Mouse (Mus musculus): Measurements from ENCODE around the gene Ralb.

The Ralb gene

DNA sequence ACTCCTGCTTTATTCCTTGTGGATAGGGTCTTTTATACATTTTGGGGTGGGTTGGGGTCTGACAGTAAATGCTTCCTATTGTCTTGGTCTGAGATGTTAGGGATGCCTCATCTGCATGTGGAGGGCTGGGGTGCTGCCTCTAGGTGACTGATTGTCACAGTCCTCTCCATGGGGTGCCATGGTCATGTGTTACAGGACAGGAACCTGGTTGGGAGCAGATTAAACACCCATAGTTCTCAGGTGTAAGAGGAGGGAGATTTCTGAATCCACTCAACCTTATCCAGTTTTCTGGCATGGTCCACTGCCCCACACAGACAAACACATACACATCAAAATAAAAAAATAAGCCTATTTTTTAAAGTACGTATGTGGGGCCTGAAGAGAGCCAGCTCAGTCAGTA, 12.1 kb downstream of the Ralb start:
- no peak for DNase-seq (ENCODE audit: low spot score in 2 of 2)

DNA sequence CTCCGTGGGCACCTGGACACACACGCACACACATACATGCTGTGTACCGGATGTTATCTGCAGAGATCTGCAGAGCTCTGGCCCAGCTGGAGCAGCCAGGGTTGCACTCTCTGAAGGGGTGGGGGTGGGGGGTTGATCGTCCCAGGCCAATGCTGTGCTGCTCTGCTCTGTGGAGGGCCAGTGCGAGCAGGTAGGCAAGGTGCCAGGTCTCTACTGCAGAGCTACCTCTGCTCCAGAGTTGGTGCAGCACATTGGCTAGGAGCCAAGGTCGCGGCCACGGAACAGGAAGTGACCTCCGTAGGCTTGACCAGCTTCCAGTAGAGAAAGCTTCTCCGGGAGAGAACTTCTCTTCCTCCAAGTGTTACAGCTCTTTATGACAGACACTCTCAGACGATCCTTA, 12.5 kb downstream of the Ralb start:
- peak; percentile 24 to 38 for DNase-seq (ENCODE audit: low spot score in 2 of 2)

- DNase-seq (ENCODE audit: low spot score in 2 of 2): no peak
Measured at GRCm38 (mm10) chr1:119490765-119491164, 13.8 kb downstream of the Ralb start.

DNA sequence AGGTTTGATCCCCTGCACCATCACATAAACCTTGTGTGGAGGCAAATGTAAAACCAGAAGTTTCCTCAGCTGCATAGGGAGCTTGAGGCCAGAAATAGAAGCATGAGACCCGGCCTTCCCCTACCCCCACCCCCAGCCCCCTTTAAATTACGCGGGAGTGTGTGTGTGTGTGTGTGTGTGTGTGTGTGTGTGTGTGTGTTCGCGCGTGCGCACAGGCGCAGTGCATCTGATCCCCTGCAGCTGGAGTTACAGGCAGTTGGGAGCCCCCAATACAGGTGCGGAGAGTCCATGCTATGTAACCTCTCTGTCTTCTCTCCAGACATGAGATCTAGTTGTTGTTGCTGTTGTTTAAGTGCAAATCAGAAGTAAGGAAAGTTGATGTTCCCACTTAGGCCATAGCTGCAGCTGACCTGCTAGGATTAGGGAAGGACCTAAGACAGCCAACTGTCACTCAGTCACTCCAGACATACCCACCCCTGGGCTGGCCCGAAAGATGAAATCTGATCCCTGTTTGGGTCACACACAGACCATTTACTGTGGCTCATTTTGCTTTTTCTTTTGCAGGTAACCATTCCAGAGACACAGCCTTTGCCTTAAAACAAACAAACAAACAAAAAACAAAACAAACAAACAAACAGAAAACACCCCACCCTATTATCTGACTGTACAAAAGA, 16.5 kb downstream of the Ralb start:
- no peak for DNase-seq (ENCODE audit: low spot score in 2 of 2)

- DNase-seq (ENCODE audit: low spot score in 2 of 2): no peak
Measured at GRCm38 (mm10) chr1:119485825-119486224, 18.8 kb downstream of the Ralb start.

DNA sequence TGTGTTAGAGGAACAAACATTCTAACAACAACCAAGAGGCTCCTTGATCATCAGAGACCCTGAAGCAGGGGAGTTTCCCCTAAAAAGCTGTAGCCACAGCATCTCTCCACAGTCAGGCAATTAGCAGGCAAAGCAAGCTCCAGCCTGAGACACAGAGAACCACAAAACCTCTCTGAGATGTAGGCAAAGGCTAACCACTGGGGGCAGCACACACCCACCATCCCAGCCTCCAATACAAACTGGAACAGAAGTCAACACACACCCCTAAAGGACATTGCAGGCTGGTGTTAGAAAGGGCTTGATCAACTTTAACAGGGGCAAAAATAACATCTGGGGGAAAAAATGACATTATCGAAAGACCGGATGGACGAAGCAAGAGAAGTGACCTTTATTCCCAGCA, 20.1 kb downstream of the Ralb start:
- no peak for DNase-seq (ENCODE audit: low spot score in 2 of 2)

DNA sequence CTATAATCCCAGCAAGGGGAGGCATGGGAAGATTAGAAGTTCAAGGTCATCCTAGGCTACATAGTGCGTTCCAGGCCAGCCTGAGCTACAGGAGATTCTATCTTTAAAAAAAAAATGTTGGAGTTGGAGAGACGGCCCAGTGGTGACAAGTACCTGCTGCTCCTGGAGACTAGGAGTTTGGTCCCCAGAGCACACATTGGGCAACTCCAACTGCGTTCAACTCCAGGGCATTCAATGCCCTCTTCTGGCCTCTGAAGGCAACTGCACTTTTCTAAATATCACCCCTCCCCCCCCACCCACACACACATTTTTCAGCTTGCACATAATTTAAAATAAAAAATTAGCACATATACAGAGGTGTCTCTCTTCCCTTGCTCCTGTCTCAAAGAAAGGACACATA, 21.7 kb downstream of the Ralb start:
- no peak for DNase-seq (ENCODE audit: low spot score in 2 of 2)

DNA sequence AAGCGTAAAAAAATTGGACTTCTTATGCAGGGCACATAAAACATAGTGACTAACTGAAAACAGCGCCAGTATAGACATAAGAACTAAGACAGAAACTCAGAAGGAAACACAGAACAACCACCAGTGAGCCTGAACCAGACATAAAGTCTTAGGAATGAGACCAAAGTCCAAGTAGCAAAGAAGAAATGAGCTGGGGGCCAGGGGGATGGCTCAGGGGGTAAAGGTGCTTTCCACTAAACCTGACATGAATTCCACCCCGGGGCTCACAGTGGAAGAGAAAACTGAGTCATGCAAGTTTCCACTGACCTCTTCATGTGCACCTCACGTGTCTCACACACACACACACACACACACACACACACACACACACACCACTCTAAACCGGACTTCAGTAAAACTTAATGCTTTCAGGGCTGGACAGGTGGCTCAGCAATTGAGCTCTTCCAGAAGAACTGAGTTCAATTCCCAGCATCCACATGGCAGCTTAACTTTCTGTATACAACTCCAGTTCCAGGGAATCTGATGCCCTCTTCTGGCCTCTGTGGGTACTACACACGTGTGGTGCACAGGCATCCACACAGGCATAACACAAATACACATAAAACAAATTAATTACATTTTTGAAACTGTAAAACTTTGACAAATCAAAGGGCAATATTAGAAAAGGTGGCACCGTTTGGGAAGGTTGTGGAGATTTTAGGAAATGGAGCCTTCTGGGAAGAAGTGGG, 23.2 kb downstream of the Ralb start:
- no peak for DNase-seq (ENCODE audit: low spot score in 2 of 2)

GRCm38 (mm10) chr1:119480678-119481077, 23.9 kb downstream of the Ralb start:
- DNase-seq (ENCODE audit: low spot score in 2 of 2): no peak

- DNase-seq (ENCODE audit: low spot score in 2 of 2): no peak
Measured at GRCm38 (mm10) chr1:119479641-119480040, 25.0 kb downstream of the Ralb start.

GRCm38 (mm10) chr1:119476905-119477353, 27.7 kb downstream of the Ralb start:
- no peak for DNase-seq (ENCODE audit: low spot score in 2 of 2)

DNA sequence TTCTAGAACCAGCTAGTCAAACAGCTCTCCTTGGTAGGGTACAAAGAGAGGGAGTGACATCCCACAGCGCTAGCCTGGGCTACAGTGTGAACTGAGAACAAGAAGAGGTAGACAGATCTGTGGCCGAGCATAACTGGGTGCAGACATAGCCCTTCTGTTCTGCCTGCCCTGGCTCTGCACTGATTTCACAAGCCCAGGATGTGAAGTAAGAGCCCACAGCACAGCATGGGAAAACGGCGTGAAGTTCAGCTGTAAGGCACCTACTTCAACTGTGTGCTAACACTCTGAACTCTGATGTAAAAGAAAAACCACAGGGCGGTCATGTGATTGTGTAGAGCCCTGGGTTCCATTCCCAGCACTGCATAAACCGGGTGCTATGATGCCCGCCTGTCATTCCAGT, 29.9 kb downstream of the Ralb start:
- DNase-seq (ENCODE audit: low spot score in 2 of 2): no peak

DNA sequence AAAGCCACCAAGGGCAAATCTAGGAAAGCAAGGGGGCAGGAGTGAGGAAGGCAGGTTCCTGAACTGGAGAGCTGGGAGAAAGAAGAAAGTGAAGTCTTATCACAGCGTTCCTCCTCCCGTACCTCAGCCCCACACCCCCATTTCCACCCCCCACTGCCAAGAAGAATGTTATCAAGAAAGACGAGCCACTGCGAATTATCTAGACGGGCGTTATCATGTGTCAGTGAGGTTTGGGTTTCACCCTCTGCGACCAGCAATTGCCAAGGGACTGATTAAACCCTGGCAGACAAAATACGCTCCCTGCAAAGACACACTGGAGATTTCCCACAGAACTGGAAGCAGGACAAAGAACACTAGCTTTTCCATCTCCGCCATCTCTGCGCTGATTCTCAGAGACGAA, 31.9 kb downstream of the Ralb start:
- DNase-seq (ENCODE audit: low spot score in 2 of 2): no peak

- DNase-seq (ENCODE audit: low spot score in 2 of 2): no peak
Measured at GRCm38 (mm10) chr1:119471793-119472396, 32.7 kb downstream of the Ralb start.

- peak in 1 of 2 experiments; percentile 38 for DNase-seq (ENCODE audit: low spot score in 2 of 2)
Measured at GRCm38 (mm10) chr1:119463386-119463785, 41.2 kb downstream of the Ralb start.

- DNase-seq (ENCODE audit: low spot score in 2 of 2): no peak
Measured at GRCm38 (mm10) chr1:119460062-119460461, 44.5 kb downstream of the Ralb start.

DNA sequence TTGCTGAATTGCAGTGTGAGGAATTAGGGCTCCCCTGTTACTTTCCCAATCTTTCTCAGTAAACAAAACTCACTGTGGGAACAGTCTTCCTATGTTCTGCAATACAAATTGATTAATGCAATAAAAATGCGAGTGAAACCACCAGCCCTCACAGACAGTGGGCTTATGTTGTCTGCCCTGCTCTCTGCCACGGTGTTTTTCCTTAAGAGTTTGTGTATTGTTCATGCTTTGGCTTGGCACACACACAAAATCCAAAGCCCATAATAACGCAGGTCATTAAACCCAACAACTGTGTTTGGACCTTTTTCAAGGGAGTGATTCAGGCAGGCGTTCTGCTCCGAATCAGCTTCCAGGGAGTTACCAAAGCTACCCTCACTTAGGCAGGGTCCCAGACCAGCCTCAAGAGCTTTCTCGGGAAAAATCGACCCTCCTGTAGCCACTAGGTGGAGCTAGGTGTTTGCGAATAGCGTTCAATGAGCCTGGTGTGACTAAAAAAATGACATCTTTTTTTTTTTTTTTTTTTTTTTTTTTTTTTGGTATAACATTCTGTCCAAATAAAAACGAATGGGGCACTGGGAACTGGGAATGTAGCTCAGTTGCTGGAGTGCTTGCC, 46.5 kb downstream of the Ralb start:
- peak in 1 of 2 experiments; percentile 20 for DNase-seq (ENCODE audit: low spot score in 2 of 2)

DNA sequence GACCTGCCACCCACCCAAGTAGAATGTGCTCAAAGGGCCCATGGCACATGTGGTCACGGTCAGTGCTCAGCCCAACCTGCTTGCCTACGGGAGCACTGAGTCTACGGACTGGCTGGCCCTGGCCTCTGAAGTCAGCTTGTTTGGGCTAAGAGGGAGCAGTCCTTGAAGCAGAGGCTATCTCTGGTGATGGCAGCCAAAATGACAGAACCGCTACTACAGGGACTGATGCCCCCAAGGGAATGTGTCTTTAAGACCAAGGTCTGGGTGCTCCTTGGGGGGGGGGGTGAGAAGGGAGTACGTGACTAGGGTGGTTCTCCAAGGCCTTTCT, 47.1 kb downstream of the Ralb start:
- DNase-seq (ENCODE audit: low spot score in 2 of 2): no peak

DNA sequence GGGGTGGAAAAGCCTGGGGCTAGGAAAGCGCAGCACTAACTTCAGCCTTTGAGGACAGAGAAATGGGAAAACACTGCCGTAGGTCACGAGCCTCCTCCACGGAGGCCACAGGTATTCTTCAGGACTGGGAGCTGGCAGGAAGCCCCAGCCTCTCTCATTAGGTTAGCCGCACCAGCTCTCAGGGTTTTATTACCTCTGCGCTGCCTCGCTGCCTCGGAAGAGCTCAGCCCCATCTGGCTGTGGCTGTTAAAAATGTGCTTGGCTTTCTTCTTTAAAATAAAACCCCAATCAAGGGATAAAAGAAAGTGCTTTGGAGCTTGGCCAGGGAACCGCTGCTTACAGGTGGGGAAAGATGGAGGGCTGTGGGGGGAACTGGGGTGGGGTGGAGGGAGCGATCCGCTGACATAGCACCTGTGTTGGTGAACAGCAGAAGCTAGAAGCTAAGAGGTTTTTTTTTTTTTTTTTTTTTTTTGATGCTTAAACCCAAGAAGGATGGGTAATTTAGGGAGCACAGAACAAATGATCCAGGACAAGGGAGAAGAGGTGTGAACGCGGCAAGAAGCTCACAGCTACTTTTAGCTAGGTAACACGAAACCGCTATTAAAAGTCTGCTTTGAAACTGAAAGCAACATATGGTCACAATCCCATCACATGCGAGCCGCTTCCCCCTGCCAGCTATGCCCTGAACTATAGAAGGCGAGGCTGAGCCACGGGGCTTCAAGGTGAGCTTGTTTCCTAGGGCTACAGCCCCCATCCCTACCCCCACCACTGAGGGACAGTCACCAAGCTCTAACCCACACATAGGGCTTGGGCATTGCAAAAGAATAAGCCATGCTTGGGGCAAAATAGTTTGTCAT, 47.7 kb downstream of the Ralb start:
- DNase-seq (ENCODE audit: low spot score in 2 of 2): no peak

- no peak for DNase-seq (ENCODE audit: low spot score in 2 of 2)
Measured at GRCm38 (mm10) chr1:119453731-119454130, 50.9 kb downstream of the Ralb start.

- no peak for DNase-seq (ENCODE audit: low spot score in 2 of 2)
Measured at GRCm38 (mm10) chr1:119451417-119451816, 53.2 kb downstream of the Ralb start.

Measured in spleen, postnatal 14 days (tissue).